Mouse (Mus musculus) heart, postnatal 36 days (tissue): ENCODE measurements around the gene Tceanc2. TPM values are rescaled to one million over a fixed set of nuclear protein-coding genes. Genes with fewer than 3 reads are reported as not detected.
"Not testable (repeated sequence)": the region's sequence is repeated elsewhere in the genome, so short reads cannot be mapped to it uniquely, and the experiment has no call there.

Experiments used
- DNase-seq, 2 experiments: peaks; one replicate each; pipeline ENCODE4 v3.0.0; 2021 to 2022
- intact Hi-C: fragments of 180-260 bp; cut with DNase I; formaldehyde crosslinking; loops from one replicate; pipeline ENCODE4 v1.15.1; 2025
- total RNA-seq, 2 experiments: library from RNA; stranded (reverse); gene quantifications; 2 replicates each; pipeline ENCODE4 v1.2.3; 2021

Gene Tceanc2
- total RNA-seq, 2 experiments from 2014 or later, result 11.5 to 18.3 TPM

DNA sequence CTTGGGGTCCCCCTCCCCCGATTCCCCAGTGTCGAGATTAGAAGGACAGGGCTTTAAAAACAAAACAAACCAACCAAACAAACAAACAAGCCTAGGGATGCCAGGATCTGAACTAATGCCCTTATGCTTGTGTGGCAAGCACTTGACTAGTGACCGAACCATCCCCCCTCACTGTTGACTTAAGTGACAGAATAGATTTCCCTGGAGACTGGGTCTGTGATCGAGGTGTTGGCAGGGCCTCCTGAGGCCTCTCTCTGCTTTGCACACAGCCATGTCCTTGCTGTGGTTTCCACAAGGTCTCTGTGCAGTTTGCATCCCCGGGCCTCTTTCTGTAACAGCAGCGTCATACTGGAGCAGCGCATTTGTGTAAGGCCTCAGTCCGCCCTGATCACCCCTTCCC, 49.5 kb downstream of the Tceanc2 start:
- intact Hi-C loops, result no loop called here

GRCm38 (mm10) chr4:107127901-107128669, 50.8 kb downstream of the Tceanc2 start:
- no peak for DNase-seq
- intact Hi-C loops, result no loop called here

More for the DNA sequence above, 49.5 kb downstream of the Tceanc2 start:
- DNase-seq, result no peak

- intact Hi-C loops, result no loop called here
- no peak for DNase-seq
Observed at GRCm38 (mm10) chr4:107126891-107127524, 51.9 kb downstream of the Tceanc2 start.

GRCm38 (mm10) chr4:107126389-107126788, 52.5 kb downstream of the Tceanc2 start:
- intact Hi-C loops, result no loop called here
- DNase-seq, result no peak

- intact Hi-C loops, result no loop called here
- DNase-seq, result no peak
Observed at GRCm38 (mm10) chr4:107125101-107125500, 53.8 kb downstream of the Tceanc2 start.

DNA sequence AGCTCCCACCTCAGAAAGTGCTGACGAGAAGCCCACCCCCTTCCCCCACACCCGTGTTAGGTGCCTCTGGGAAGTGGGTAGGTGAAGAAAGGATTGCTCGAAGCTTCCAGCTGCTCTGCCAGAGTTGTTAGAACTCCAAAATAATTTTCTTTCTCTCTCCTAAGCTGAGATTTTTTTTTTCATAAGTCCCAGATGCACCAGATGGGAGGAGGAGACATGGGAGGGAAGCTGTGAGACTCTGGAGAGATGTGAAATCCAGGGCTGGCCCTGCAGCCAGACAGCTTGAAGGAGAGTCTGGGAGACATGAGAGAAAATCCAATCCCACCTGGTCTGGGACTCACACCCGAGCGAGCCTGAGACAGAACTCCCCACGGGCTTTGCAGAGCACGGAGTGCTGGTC, 54.5 kb downstream of the Tceanc2 start:
- no peak for DNase-seq
- intact Hi-C loops, result no loop called here

GRCm38 (mm10) chr4:107121165-107121943, 57.6 kb downstream of the Tceanc2 start:
- peak; percentile 20 to 31 for DNase-seq
- intact Hi-C loops, result no loop called here

DNA sequence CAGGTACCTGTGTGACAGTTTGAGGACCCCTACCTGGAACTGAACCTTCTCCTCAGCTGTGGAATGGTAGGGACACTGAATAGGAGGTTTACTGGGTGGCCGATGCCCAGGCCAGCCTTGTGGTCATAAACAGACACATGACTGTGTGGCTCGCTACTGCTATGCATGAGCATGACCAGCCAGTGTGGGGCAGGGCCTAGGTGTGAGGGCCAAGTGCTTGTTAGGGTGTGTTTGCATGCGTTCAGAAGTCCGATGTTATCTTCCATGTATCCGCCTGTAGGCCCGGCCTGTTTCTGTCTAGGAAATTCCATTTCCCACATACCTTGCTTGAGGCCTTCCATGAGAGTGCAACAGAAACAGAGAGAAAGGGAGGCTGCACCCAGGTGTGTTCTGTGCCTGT, 58.2 kb downstream of the Tceanc2 start:
- no peak for DNase-seq
- intact Hi-C loops, result no loop called here

- DNase-seq, result no peak
- intact Hi-C loops, result loop anchor here (2.0 kb wide), 1 partner anchor 280 kb away; no protein-coding TSS in a partner anchor
Observed at GRCm38 (mm10) chr4:107119056-107119455, 59.9 kb downstream of the Tceanc2 start.

GRCm38 (mm10) chr4:107117741-107118385, 61.1 kb downstream of the Tceanc2 start:
- intact Hi-C loops, result loop anchor here (2.0 kb wide), 1 partner anchor 279 kb away; no protein-coding TSS in a partner anchor
- DNase-seq, result no peak

- intact Hi-C loops, result no loop called here
- no peak for DNase-seq
Observed at GRCm38 (mm10) chr4:107114278-107114677, 64.6 kb downstream of the Tceanc2 start.

GRCm38 (mm10) chr4:107109181-107109580, 69.7 kb downstream of the Tceanc2 start:
- intact Hi-C loops, result not testable (repeated sequence)

GRCm38 (mm10) chr4:107108291-107108731, 70.6 kb downstream of the Tceanc2 start:
- DNase-seq, result no peak

More at GRCm38 (mm10) chr4:107109181-107109580, 69.7 kb downstream of the Tceanc2 start:
- not testable (repeated sequence) for DNase-seq

GRCm38 (mm10) chr4:107106777-107107176, 72.1 kb downstream of the Tceanc2 start:
- DNase-seq, result no peak
- intact Hi-C loops, result no loop called here

More at GRCm38 (mm10) chr4:107108291-107108731, 70.6 kb downstream of the Tceanc2 start:
- intact Hi-C loops, result no loop called here

GRCm38 (mm10) chr4:107102220-107102619, 76.7 kb downstream of the Tceanc2 start:
- DNase-seq, result no peak
- intact Hi-C loops, result no loop called here

GRCm38 (mm10) chr4:107098791-107099525, 80.0 kb downstream of the Tceanc2 start:
- intact Hi-C loops, result no loop called here
- no peak for DNase-seq

GRCm38 (mm10) chr4:107098375-107098774, 80.5 kb downstream of the Tceanc2 start:
- intact Hi-C loops, result no loop called here

GRCm38 (mm10) chr4:107097871-107098270, 81.0 kb downstream of the Tceanc2 start:
- intact Hi-C loops, result no loop called here
- DNase-seq, result no peak

More at GRCm38 (mm10) chr4:107098375-107098774, 80.5 kb downstream of the Tceanc2 start:
- DNase-seq, result no peak

DNA sequence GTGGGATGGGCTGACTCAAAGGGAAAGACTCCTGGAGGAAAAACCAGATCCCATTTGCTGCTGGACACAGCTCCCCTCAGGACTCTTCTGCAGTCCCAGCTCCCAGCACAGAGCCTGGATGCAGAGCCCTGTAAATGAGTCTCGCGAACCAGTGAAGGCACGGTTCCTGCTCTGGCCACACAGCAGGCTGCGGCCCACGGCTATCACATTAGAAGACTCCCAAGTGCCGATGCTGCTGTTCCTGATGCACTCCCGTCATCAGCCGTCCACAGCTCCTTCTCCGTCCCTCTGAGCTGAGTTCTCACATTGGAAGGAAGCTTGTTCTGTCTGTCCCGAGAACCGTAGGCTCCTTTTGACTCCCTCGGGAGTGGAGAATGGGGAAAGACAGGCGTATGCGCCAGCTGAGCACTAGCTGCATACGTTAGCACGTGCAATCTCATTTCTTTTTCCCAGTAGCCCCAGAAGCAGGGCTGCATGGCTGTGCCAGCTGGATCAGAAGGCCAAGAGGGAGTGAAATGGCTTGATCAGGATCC, 82.0 kb downstream of the Tceanc2 start, which contains the start of gene Cdcp2:
Cdcp2 (plus strand) TSS at position 51 of the 533 bp plus-strand sequence.
- no peak for DNase-seq
- intact Hi-C loops, result no loop called here
